Mouse (Mus musculus) adrenal gland, postnatal 10 days (tissue): ENCODE results near the gene Pttg1. TPM values are rescaled to one million over a fixed set of nuclear protein-coding genes. Genes with fewer than 3 reads are reported as not detected.

Experiments used
- DNase-seq: peaks from one replicate; pipeline ENCODE4 v3.0.0; 2021; ENCODE audit warnings: mixed read lengths
- long read RNA-seq, 2 experiments: library from polyadenylated mRNA; stranded (forward); transcript quantifications; one replicate each; pipeline ENCODE4 v2.0.0; 2021
- total RNA-seq, 2 experiments: library from RNA; stranded (reverse); gene quantifications; 2 replicates each; pipeline ENCODE4 v1.2.3; 2021

Pttg1 gene
- total RNA-seq, result 10 to 100 TPM; 44.3 to 48.8 TPM
- long read RNA-seq, experiment 1, transcript Pttg1-206 (5 exons, 948 nt), result major isoform, 53 of 76 reads
- long read RNA-seq, experiment 1, partial matches to known transcripts, result 13 of 76 reads
- long read RNA-seq, experiment 1, other reads (novel, unspliced or antisense), result 1 of 76 reads
- long read RNA-seq, experiment 2, transcript Pttg1-206 (5 exons, 948 nt), result major isoform, 49 of 70 reads
- long read RNA-seq, experiment 2, transcript Pttg1-202 (6 exons, 741 nt), result minor isoform, 8 of 70 reads
- long read RNA-seq, experiment 2, partial matches to known transcripts, result 4 of 70 reads
- long read RNA-seq, experiment 2, other reads (novel, unspliced or antisense), result 4 of 70 reads

DNA sequence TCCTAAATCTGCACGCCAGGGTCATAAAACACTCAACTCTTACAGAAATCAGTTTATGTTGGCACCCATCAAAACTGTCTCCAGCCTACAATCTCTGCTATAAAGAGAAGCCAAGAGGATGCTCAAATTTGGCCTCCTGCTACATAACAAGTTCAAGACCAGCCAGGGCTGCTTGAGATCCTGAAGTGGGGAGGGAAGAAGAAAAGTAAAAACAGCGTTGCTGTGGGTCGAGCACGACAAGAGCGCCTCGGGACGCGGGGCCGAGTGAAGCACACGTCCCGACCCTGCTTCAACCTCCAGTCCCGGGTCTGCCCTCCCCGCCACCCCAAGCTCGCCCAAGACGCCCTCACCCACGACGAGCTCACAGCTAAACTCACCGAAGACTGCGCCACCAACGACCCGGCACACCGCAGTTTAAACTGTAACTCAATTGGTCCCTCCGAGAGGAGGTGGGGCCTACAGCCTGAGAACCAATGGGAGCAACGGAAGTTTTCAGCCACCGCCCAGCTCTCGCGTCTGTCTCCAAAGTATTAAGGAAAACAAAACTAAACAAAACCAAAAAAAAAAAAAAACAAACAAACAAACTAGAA lies at the start of gene Pttg1:
Pttg1 (minus strand) TSS at position 428 of the 590 bp plus-strand sequence.
- peak; percentile 86 for DNase-seq

DNA sequence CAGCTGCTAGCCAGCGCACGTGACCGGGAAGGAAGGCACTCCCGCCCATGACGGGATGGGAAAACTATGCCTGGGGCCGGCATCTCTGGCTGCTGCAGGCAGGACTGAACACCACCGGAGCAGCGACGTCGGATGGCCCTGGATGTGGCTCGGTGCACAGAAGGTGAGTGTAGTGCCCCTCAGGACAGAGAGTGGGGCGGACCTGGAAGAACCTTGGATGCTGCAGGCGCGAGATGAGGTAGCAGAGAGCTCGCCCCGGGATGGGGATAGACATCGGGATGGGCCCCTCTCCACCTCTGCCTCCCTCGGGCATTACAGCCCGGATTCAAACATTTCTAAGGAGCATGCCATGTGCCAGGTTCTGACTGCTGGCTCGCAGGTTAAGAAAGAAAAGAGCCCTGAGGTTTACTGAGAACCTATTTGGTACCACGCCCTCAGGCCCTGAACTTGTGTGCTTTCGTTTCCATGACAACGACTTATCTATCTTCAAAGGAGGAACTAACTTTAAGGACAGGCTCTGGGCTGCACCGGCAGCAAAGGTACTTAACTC lies 48.2 kb upstream of the Pttg1 start, which contains the start of gene C1qtnf2:
C1qtnf2 (plus strand) TSS at position 52 of the 550 bp plus-strand sequence.
- DNase-seq, result peak; percentile 68

DNA sequence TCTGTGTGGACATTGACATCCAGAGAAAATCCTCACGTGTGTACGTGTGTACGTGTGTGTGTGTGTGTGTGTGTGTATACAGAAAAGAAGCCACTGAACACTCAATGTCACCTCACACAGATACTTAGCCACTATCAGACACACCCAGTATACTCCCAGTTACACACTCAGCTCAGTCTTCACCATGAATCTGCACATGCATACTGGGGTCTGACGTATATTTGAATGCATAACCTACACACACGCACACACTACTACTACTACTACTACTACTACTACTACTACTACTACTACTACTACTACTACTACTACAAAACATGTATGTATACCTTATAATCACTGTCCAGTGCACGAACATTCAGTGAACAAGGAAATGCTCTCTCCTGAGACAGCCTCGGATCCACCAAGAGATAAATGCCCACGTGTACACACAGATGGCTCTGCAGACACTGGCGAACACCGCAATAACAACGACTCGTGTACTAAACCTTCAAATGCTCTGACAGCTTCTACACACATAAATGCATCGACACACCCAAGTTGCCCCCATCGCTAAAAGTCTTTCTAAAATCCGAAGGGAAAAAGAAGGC lies 47.7 kb upstream of the Pttg1 start:
- no peak for DNase-seq

DNA sequence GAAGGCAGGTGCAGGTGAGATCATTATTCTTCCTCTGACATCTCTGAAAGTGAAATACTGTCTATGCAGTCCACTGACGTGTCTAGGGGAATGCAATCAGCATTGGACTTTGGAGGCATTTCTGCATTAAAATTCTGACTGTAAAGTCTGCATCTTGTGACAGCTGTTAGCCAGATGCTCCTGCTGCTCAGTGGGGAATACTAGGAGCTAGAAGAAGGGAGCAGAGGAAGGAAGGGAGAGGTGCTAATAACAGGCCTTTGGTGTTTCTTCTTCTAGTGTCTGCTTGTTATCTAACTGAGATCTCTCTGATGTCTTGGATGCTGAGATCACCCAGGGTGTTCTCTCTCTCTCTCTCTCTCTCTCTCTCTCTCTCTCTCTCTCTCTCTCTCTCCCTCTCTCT lies 47.1 kb upstream of the Pttg1 start:
- no peak for DNase-seq

DNA sequence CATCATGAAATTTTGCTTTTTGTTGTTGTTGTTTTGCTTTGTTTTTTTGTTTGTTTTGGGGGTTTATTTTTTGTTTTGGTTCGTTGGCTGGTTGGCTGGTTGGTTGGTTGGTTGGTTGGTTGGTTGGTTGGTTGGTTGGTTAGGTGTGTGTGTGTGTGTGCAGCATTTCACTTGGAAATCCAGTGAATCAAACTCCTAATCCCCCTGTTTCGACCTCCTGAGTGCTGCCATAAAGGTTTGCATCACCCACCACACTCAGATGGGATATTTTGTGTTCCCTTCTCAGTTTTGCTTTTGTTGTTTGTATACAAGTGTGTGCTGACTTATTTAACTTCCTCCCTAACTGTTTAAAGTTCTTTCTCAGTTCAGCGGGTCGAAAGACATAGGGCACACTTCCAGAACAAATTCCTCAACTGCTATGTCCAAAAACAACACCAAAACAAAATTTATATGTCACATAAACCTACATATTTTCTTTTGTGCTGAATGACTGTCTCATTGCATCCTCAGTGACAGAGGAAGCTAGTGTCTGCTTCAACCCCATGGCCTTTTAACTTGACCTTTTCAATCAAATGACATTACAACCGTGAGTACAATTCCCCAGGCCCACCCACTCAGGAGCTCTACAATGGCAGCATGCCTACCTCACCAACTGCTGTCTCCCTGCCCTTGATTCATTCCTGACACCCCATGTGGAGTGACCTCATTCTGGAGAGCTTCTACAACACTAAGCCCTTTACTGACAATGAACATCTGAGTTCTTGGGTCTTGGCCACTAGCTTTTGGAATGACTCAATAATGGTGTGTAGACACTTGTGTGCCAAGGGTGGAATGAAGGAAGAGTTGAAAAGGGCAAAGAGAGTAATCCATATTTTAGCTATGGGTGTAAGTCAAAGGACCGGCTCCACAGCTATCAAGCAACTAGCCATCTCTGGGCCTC lies 45.1 kb upstream of the Pttg1 start:
- DNase-seq, result no peak

DNA sequence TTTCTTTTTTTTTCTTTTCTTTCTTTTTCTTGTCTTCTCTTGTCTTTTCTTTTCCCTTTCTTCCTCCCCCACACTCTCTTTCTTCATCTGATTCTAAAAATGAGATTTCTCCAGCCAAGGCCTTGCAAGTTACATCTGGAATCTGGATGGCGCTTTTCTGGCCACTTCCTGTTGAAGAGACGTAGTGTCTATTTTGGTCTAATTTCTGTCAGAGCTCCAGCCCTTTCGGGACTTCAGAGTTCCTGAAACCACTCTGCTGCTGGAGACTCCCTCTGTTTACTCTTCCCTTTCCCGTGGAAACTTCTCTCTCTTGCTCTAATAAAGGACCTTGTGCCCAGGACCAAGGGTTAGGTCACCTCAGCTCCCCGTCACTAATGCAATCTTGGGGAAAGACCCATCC lies 44.1 kb upstream of the Pttg1 start:
- no peak for DNase-seq

DNA sequence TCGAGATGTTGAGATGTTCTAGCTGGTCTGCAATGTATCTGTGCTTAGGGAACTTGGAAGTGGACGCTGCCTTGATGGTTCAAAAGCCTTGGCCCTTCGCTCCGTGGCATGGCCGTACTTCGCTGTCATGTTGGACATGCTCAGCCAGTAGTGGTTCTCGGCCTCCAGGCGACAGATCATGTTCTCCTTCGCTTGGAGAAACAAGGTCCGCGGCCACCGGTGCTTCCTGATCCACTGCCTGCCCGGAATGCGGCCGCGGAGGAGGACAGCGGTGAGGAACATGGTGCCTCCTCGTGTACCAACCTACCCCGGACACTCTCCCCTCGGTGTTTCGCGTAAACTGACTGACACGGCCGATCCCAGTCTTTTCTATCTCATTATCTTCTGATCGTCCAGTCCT lies 37.2 kb upstream of the Pttg1 start:
- DNase-seq, result no peak

DNA sequence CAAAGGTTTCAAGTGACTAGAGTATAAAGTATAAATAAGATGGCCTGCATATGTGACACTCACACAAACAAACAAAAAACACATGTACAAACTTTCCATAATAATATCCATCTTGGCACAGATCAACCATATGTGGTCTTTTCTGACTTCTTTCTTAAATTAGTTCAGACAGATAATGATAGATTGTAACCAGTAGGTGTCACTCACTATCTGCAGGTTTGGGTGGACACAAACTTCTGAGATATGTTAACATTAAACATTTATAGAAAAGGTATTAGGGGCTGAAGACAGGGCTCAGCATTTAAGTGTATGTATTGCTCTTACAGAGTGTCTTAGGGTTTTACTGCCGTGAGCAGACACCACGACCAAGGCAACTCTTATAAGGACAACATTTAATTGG lies 26.2 kb upstream of the Pttg1 start:
- DNase-seq, result no peak

DNA sequence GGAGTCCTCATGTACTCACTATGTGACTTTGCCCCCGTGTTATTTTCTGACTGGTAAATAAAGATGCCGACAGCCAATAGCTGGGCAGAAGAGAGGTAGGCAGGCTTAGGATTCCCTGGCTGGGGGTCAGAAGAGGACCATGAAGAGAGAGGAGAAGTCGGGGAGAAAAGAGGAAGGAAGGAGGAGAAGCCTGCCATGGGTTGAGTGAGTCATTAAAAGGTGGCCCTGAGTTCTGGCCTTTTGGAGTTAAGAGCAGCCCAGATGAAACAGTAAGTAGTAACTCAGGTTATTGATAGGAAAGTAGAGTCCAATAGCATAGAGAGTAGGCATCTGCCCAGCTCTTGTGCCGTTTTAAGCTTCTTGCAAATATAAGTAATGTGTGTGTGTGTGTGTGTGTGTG lies 25.3 kb upstream of the Pttg1 start:
- no peak for DNase-seq

DNA sequence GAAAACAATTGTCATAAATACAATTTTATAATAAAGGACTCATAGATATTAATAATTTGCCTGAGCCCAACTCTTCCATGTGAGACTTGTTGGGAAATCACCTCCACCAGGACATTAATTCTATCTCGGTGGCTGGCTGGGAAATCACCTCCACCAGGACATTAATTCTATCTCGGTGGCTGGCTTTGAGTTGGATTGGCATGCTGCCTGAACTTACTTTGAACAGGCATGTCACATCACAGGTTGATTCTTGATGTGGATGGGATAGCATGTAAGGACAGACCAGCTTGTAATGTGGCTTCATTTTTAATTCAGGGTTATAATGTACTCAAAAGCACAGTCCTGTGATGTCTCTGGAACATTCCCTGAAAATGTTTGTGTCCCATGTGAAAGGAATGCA lies 23.9 kb upstream of the Pttg1 start:
- DNase-seq, result no peak

DNA sequence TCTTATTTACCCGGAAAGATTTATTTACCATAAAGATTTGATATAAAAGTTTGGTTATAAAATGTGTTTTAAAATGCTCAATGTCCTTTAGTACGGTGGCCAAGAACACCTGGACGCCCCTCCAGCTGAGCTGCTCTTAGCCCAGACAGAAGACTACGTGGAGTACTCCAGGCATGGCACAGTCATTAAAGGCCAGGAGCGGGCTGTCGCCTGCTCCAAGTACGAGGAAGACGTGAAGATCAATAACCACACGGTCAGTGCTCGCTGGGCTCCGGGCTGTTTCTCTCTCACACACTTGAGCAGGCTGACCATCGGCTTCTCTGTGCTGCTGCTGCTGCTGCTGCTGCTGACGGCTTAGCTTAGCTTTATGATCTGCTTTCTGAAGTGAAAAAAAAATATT lies 17.1 kb upstream of the Pttg1 start:
- DNase-seq, result no peak

DNA sequence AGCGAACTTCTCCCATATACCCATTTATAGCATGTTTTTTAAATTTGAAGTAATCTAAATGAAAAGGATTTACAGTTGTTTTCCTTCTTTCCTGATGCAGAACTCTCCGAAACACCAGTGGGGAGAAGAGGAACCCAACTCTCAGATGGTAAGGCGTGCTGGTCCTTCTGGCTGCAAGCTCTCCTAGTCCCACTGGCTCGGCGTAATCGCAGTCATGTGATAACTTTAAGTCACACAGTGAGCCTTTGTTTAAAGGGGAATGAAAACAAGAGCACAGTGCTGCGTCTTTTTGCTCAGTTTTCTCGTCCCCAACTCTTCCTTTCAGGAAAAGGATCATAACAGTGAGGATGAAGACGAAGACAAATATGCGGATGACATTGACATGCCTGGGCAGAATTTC lies 15.1 kb upstream of the Pttg1 start:
- DNase-seq, result no peak

DNA sequence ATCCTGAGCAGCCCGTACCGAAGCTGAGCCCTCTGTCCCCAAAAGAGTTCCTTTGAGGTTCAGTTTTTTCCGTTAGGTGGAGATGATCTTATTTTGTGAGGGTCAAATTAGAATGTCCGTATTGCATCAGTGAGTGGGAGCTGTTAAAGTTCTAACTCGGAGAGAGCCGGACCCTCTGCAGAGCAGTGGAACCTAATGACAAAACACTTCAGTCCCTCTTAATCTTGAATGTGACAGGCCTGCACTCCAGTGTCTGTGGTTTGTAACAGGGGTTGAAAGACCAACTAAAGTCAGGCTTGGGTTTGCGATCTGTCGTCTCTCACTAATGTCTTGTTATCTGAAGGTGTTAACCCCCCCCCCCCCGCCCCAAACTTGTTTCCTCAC lies 8.0 kb upstream of the Pttg1 start:
- no peak for DNase-seq

DNA sequence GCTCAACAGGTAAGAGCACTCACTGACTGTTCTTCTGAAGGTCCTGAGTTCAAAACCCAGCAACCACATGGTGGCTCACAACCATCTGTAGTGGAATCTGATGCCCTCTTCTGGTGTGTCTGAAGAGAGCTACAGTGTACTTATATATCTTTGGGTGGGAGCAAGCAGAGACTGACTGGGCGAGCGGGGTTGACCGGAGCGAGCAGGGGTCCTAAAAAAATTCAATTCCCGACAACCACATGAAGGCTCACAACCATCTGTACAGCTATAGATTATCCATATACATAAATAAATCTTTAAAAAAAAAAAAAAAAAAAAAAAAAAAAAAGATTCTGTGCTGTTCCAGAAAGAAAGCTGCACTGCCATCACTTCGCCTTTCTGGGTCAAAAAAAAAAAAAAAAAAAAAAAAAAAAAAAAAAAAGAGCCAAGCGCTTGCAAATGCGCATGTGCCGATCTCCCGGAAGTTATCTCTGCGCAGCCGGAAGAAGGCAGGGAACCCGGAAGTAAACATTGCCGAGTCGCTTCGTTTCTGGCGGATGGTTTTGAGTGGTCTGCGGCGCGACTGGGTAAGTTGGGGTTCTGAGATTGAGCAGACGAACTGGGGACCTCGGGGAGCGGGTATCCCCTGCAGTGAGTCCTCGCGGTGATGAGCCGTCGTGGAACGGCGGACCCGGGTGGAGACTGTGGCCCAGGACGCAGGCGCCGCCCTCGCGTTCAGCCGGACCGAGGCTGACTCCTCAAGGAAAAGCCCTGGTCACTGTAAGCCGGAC lies 7.4 kb upstream of the Pttg1 start, which contains the start of gene Slu7:
Slu7 (plus strand) TSS at position 491 of the 770 bp plus-strand sequence.
- DNase-seq, result peak; percentile 82

DNA sequence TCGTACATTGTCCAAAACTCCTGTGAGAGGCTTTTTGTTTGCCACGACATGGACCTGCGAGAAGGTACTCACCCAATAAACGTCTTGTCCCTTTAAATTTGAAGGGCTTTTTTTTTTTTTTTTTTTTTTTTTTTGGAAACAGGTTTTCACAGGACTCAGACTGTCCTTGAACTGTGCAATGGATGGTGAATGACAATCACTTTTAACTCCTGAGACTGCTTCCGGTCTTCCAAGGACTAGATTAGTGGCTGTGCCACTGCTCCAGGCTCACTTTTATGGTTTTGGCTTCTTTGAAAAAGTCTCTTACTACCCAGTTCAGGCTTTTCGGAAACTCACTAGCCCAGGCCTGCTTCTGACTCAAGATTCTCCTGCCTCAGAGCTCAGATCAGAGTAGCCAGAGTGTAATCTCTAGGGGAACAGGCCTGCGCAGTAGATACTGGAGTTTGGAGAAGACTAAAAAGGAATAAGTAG lies 398 bp upstream of the Pttg1 start:
- DNase-seq, result peak; percentile 35

DNA sequence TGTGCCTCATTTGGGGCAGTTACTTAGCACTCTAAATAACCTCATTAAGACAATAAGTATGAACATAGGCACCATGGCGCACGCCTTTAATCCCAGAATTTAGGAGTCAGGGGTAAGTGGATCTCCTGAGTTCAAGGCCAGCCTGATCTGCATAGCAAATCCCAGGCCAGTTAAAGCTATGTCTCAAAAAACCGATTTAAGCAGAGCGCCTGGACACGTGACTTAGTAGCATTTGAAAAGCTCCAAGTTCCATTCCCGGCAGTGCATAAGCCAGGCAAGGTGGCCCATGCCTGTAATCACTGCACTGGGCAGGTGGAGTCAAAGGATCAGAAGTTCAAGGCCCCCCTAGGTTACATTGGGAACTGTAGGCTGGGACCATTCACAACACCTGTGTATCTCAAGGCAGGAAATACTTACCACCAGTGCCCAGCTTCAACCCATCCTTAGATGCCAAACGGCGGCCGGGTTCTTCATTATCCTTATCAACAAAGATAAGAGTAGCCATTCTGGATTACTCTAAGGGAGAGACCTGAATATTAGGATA lies 813 bp downstream of the Pttg1 start:
- no peak for DNase-seq

DNA sequence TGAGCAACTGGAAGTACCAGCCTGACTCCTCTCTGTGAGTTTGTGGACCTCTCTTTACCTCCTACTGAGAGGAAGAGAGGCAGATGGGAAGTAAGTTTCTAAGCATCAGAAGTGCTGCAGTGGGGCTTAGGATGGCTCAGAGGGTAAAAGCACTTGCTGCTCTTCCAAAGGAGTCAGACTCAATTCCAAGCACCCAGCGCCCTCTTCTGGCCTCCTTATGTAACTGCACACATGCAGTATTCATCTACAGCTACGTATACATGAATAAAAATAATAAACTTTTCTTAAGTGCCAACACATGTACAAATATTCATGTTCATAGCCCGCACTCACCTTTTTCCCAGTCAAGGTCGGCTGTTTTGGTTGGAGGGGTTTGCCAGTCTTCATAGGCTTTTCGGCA lies 1.7 kb downstream of the Pttg1 start:
- DNase-seq, result no peak

DNA sequence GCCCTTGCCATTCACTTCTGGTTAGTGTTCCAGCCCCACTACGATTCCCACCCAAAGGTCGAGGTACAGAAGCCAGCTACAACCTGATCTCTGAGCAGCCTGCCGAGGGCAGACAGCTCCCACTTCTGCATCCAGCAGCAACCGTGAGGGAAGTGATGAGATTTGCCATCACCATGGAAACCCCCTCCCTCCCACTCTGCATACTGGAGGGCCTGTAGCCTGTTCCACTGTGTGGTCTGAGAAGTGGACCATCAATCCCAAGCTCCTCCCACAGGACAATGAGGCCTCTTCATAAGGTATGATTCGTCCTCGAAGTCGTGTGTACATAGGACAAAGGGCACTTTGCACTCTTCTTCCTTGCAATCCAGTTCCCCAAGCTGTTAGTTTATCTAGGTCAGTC lies 8.8 kb downstream of the Pttg1 start:
- DNase-seq, result no peak

DNA sequence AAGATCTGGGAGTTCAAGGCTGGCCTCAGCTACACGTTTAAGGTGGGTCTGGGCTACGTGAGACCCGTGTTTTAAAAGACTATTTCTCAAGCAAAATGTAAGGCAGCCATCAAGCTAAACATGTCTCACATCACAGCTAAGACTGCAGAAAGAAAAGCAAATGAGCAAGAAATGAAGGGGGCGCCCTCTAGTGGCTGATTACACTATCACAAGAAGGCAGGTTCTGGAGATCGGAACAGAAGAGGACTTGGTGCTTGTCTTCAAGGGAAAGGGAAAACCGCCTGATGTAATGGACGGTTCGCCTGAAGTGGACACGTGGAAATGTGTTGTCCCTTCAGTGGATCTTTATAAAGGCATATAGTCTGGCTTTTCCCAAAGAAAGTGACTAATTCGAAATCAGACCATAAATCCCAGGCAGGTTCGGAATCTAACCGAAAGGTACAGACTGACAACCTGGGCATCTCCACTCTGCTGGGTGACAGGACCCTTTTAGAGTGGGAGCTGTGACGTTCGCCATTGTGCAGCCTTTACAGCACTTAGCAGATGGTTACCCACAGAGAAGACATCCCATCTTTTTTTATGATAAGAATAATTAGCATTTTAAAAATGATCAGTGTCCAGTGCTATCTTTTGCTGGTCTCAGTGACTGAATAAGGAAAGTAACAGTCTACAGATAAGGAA lies 13.1 kb downstream of the Pttg1 start:
- peak; percentile 84 for DNase-seq

DNA sequence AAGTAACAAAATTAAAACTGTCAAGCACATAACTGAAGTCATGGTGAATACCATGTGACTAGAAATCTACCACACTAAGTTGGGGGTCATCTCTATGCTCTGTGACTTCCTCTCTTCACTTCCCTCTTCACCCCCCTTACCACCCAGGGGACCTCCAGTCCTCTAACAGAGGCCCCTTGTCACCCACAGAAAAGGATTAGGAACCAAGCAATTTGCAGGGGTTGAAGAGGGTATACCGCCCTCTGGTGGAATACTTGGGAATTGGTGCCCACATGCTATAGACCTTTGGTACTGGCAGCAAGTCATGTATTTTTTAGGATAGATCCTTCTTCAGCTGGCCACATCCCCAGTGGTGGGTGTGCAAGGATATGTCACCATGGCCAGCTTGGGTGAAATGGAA lies 14.6 kb downstream of the Pttg1 start:
- peak; percentile 82 for DNase-seq
